Comparison of ENCODE assay signal across 11 mouse cellular contexts in the genomic region with DNA sequence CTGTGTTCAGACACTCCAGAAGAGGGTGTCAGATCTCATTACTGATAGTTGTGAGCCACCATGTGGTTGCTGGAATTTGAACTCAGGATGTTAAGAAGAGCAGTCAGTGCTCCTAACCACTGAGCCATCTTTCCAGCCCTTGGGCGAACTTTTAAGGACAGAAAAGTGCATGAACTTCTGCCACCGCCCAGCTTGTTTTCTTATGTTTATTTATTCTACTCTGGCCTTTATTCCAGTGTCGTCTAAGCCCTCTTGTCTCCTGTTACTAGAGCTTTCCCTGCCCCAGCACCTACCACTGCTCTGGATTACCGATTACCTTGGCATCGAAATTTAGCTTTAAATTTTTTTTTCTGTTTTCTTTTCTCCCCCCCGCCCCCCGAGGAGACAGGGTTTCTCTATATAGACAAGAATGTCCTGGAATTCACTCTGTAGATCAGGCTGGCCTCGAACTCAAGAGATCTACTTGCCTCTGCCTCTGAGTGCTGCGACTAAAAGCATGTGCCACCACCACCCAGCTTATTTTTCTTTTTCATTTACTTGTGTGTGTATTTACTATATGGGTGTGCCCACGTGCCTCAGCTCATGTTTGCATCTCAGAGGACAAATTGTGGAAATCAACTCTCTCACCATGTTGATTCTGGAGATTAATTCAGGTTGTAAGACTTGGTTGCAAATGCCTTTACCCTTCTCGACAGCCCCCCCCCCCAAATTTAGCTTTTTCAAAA. TPM values are rescaled to one million over a fixed set of nuclear protein-coding genes. Genes with fewer than 3 reads are reported as not detected.
A peak's percentile ranks its signal among the peaks of the same experiment; 100 is the strongest.
DNase-seq lines count a peak whose midpoint lies in the region; ATAC-seq and TF ChIP-seq lines count a peak whose summit lies in the region.
"Had no signal": no experiment of that assay in that cellular context is flagged by ENCODE, and none has a peak within 500 bp of the region (broad histone marks: within the 10 kb centered on the region; RNA-seq: fewer than 3 reads in every experiment).

No protein-coding gene starts in this region.

- WGBS in liver, embryonic 15.5 days (ENCODE audit: insufficient replicate concordance), result 59% methylated on average over 11 of the region's 11 CpGs
- 69% methylated on average over 11 of the region's 11 CpGs for WGBS in hindbrain, embryonic 12.5 days

- peak overlapping the region; percentile 66 for H3K4me3 ChIP-seq in layer of hippocampus, adult 2 months
- peak overlapping the region; percentile 79; the same call in 1 of the 2 replicates for H3K4me3 ChIP-seq in E14TG2a.4 (replicated peaks; ENCODE audit: low read length)
- peak overlapping the region in 1 of 2 experiments; percentile 64; a peak in 3 of 4 replicates for H3K4me3 ChIP-seq in MEL (ENCODE audit: control insufficient read depth in 1 of 2, insufficient read depth in 1 of 2, low read depth in 2 of 2, low read length in 2 of 2)
- peak overlapping the region; percentile 60 for H3K4me3 ChIP-seq in liver, embryonic 15.5 days (replicated peaks)
- H3K4me3 ChIP-seq in hindbrain, embryonic 12.5 days, result no peak overlapping the region

- H3K36me3 ChIP-seq in E14TG2a.4 (ENCODE audit: insufficient read depth, low read length) (no peaks in the 10 kb centered on the region), MEL (ENCODE audit: control insufficient read depth in 1 of 2, insufficient read depth in 2 of 2, low read length in 2 of 2) (peaks cover 0 to 6% of the 10 kb centered on the region in 2 experiments; a peak in 1 of 4 replicates)
- H3K36me3 ChIP-seq in liver, embryonic 15.5 days (replicated peaks), result no peaks in the 10 kb centered on the region
- no peaks in the 10 kb centered on the region for H3K36me3 ChIP-seq in hindbrain, embryonic 12.5 days
- H3K36me3 ChIP-seq: forebrain, embryonic 12.5 days; limb, embryonic 10.5 days; midbrain, embryonic 12.5 days had no signal

- TF ChIP-seq POLR2A in MEL (IDR thresholded peaks at IDR 0.05; ENCODE audit: control insufficient read depth in 1 of 2, insufficient read depth in 1 of 2, low read depth in 1 of 2, low read length in 2 of 2, poor library complexity in 1 of 2), result no peak

- H3K9ac ChIP-seq in MEL (ENCODE audit: control insufficient read depth, low read depth, low read length, poor library complexity, severe bottlenecking), result peak overlapping the region; percentile 60; the same call in 1 of the 2 replicates
- H3K9ac ChIP-seq in liver, embryonic 15.5 days, result no peak overlapping the region
- no peak overlapping the region for H3K9ac ChIP-seq in hindbrain, embryonic 12.5 days
- H3K9ac ChIP-seq: midbrain, embryonic 12.5 days had no signal

- TF ChIP-seq EP300 in MEL (IDR thresholded peaks at IDR 0.05; ENCODE audit: low read depth in 1 of 2, low read length in 2 of 2), result no peak

- H3K4me2 ChIP-seq in liver, embryonic 15.5 days, result peak overlapping the region; percentile 98
- no peak overlapping the region for H3K4me2 ChIP-seq in hindbrain, embryonic 12.5 days (replicated peaks)

- DNase-seq in layer of hippocampus, adult 2 months (ENCODE audit: low spot score in 2 of 2), result no peak
- DNase-seq in layer of hippocampus, adult 8-10 months (ENCODE audit: low spot score in 2 of 2), result no peak
- peak; percentile 44 for DNase-seq in MEL (ENCODE audit: low read depth, low spot score)
- no peak for DNase-seq in spleen, postnatal 36 days (ENCODE audit: low spot score in 2 of 2)

- no peak for TF ChIP-seq RAD21 in MEL (IDR thresholded peaks at IDR 0.05; ENCODE audit: low read depth, low read length)

- ATAC-seq in liver, embryonic 15.5 days (ENCODE audit: insufficient read depth), result no peak
- ATAC-seq in hindbrain, embryonic 12.5 days (ENCODE audit: low FRiP score), result no peak

- H3K27ac ChIP-seq in layer of hippocampus, adult 2 months, result peak overlapping the region; percentile 99
- peak overlapping the region; percentile 53; the same call in 1 of the 2 replicates for H3K27ac ChIP-seq in MEL (ENCODE audit: control insufficient read depth, low read depth, low read length)
- H3K27ac ChIP-seq in liver, embryonic 15.5 days (replicated peaks), result no peak overlapping the region
- H3K27ac ChIP-seq in hindbrain, embryonic 12.5 days, result no peak overlapping the region
- H3K27ac ChIP-seq: forebrain, embryonic 12.5 days; hindbrain, embryonic 14.5 days; limb, embryonic 10.5 days; midbrain, embryonic 12.5 days had no signal

- peaks cover 66% of the 10 kb centered on the region for H3K4me1 ChIP-seq in E14TG2a.4 (replicated peaks; ENCODE audit: low read depth, low read length)
- H3K4me1 ChIP-seq in MEL (ENCODE audit: control insufficient read depth in 1 of 2, insufficient read depth in 2 of 2, low read length in 2 of 2), result peaks cover 0 to 17% of the 10 kb centered on the region in 2 experiments; a peak in 3 of 4 replicates
- H3K4me1 ChIP-seq in liver, embryonic 15.5 days (replicated peaks), result peaks cover 79% of the 10 kb centered on the region
- H3K4me1 ChIP-seq in hindbrain, embryonic 12.5 days, result peaks cover 26% of the 10 kb centered on the region

- H3K27me3 ChIP-seq in E14TG2a.4 (ENCODE audit: insufficient read depth, low read length), result peaks cover 59% of the 10 kb centered on the region
- no peaks in the 10 kb centered on the region for H3K27me3 ChIP-seq in MEL (ENCODE audit: control insufficient read depth in 1 of 2, insufficient read depth in 2 of 2, low read length in 2 of 2)
- H3K27me3 ChIP-seq in liver, embryonic 15.5 days, result peaks cover 58% of the 10 kb centered on the region
- H3K27me3 ChIP-seq in hindbrain, embryonic 12.5 days, result peaks cover 82% of the 10 kb centered on the region

- H3K9me3 ChIP-seq in E14TG2a.4 (ENCODE audit: low read length) (no peaks in the 10 kb centered on the region), MEL (replicated peaks; ENCODE audit: insufficient read depth, low read length) (no peaks in the 10 kb centered on the region)
- no peaks in the 10 kb centered on the region for H3K9me3 ChIP-seq in liver, embryonic 15.5 days (replicated peaks)
- H3K9me3 ChIP-seq in hindbrain, embryonic 12.5 days (replicated peaks), result no peaks in the 10 kb centered on the region
- H3K9me3 ChIP-seq: forebrain, embryonic 12.5 days; limb, embryonic 10.5 days; midbrain, embryonic 12.5 days had no signal

- no peaks in the 10 kb centered on the region; the same call in 1 of the 2 replicates for H3K79me2 ChIP-seq in MEL (ENCODE audit: control insufficient read depth, insufficient read depth, low read length, poor library complexity)

- TF ChIP-seq CTCF in layer of hippocampus, adult 2 months (conservative IDR thresholded peaks at IDR 0.05), result peak; percentile 38
- TF ChIP-seq CTCF in E14TG2a.4 (conservative IDR thresholded peaks at IDR 0.05; ENCODE audit: low read length) (no peak), MEL (IDR thresholded peaks at IDR 0.05 in 2 of 3, conservative IDR thresholded peaks at IDR 0.05 in 1 of 3; ENCODE audit: control insufficient read depth in 1 of 3, insufficient read depth in 1 of 3, low read depth in 2 of 3, low read length in 3 of 3, poor library complexity in 1 of 3, severe bottlenecking in 1 of 3) (no peak)

TF ChIP-seq in MEL, 35 proteins besides CTCF, POLR2A, EP300 and RAD21 (continues in another document):
- no peak for TF ChIP-seq UBTF (IDR thresholded peaks at IDR 0.05; ENCODE audit: borderline replicate concordance, insufficient read depth, low read depth, low read length)

RNA-seq across cellular contexts. Expression of a gene that starts 1.9 kb away (rescaled TPM):
- total RNA-seq in layer of hippocampus, adult 2 months (2021), result 100 to 1,000 TPM; 468 to 473 TPM
- total RNA-seq in layer of hippocampus, adult 8-10 months (2022), result 100 to 1,000 TPM; 340 to 427 (median 396) TPM
- 10.4 and 13.5 TPM in 2 replicates for total RNA-seq in MEL (2012; rRNA removed)
- 10 to 100 TPM in 1 of 2 experiments, not detected in 1; 54.7 TPM for polyA plus RNA-seq in MEL (2012; ENCODE audit: insufficient read depth in 1 of 2, insufficient read length in 2 of 2, low read depth in 1 of 2, low replicate concordance in 2 of 2, missing spikeins in 1 of 2)
- polyA plus RNA-seq in liver, embryonic 15.5 days (2015; fragmentation: Nextera tagmentation; extraction: Ambion mirVana), result 6.7 and 8.2 TPM in 2 replicates
- polyA plus RNA-seq in hindbrain, embryonic 12.5 days (2016; fragmentation: Nextera tagmentation; extraction: Ambion mirVana), result 16.0 and 17.7 TPM in 2 replicates

RNA-seq across cellular contexts. Expression of a gene that starts 5.3 kb away (rescaled TPM):
- 1 to 10 TPM in 1 of 2 experiments, under 1 TPM in 1; 0.61 to 1.1 TPM for total RNA-seq in layer of hippocampus, adult 2 months (2021)
- total RNA-seq in layer of hippocampus, adult 8-10 months (2022), result 1 to 10 TPM in 1 of 4 experiments, under 1 TPM in 3; 0.83 to 1.1 (median 0.85) TPM
- 1.2 and 1.4 TPM in 2 replicates for total RNA-seq in MEL (2012; rRNA removed)
- 1 to 10 TPM in 1 of 2 experiments, not detected in 1; 2.2 TPM for polyA plus RNA-seq in MEL (2012; ENCODE audit: insufficient read depth in 1 of 2, insufficient read length in 2 of 2, low read depth in 1 of 2, low replicate concordance in 2 of 2, missing spikeins in 1 of 2)
- 0.22 TPM in 2 replicates for polyA plus RNA-seq in liver, embryonic 15.5 days (2015; fragmentation: Nextera tagmentation; extraction: Ambion mirVana)
- not detected in 2 replicates for polyA plus RNA-seq in hindbrain, embryonic 12.5 days (2016; fragmentation: Nextera tagmentation; extraction: Ambion mirVana)
- polyA plus RNA-seq: forebrain, embryonic 12.5 days; hindbrain, embryonic 14.5 days; limb, embryonic 10.5 days had no signal

RNA-seq across cellular contexts. Expression of a gene that starts 26.4 kb away (rescaled TPM):
- total RNA-seq in layer of hippocampus, adult 2 months (2021), result 100 to 1,000 TPM; 160 to 169 TPM
- 100 to 1,000 TPM; 145 to 157 (median 153) TPM for total RNA-seq in layer of hippocampus, adult 8-10 months (2022)
- 23.7 and 25.4 TPM in 2 replicates for total RNA-seq in MEL (2012; rRNA removed)
- 10 to 100 TPM in 1 of 2 experiments, not detected in 1; 37.8 TPM for polyA plus RNA-seq in MEL (2012; ENCODE audit: insufficient read depth in 1 of 2, insufficient read length in 2 of 2, low read depth in 1 of 2, low replicate concordance in 2 of 2, missing spikeins in 1 of 2)
- polyA plus RNA-seq in liver, embryonic 15.5 days (2015; fragmentation: Nextera tagmentation; extraction: Ambion mirVana), result 14.7 and 16.5 TPM in 2 replicates
- polyA plus RNA-seq in hindbrain, embryonic 12.5 days (2016; fragmentation: Nextera tagmentation; extraction: Ambion mirVana), result 84.5 and 85.5 TPM in 2 replicates

RNA-seq across cellular contexts. Expression of a gene that starts 36.6 kb away (rescaled TPM):
- 10 to 100 TPM; 13.8 to 20.9 TPM for total RNA-seq in layer of hippocampus, adult 2 months (2021)
- total RNA-seq in layer of hippocampus, adult 8-10 months (2022), result 10 to 100 TPM; 14.8 to 25.8 (median 21.3) TPM
- 10.0 and 13.1 TPM in 2 replicates for total RNA-seq in MEL (2012; rRNA removed)
- polyA plus RNA-seq in MEL (2012; ENCODE audit: insufficient read depth in 1 of 2, insufficient read length in 2 of 2, low read depth in 1 of 2, low replicate concordance in 2 of 2, missing spikeins in 1 of 2), result 10 to 100 TPM in 1 of 2 experiments, not detected in 1; 22.5 TPM
- polyA plus RNA-seq in liver, embryonic 15.5 days (2015; fragmentation: Nextera tagmentation; extraction: Ambion mirVana), result 12.6 and 15.2 TPM in 2 replicates
- polyA plus RNA-seq in hindbrain, embryonic 12.5 days (2016; fragmentation: Nextera tagmentation; extraction: Ambion mirVana), result 9.8 and 11.1 TPM in 2 replicates

RNA-seq across cellular contexts. Expression of a gene that starts 42.2 kb away (rescaled TPM):
- total RNA-seq in layer of hippocampus, adult 2 months (2021), result 10 to 100 TPM; 36.5 to 42.7 TPM
- total RNA-seq in layer of hippocampus, adult 8-10 months (2022), result 10 to 100 TPM; 30.3 to 38.5 (median 31.7) TPM
- 41.9 and 52.8 TPM in 2 replicates for total RNA-seq in MEL (2012; rRNA removed)
- 100 to 1,000 TPM in 1 of 2 experiments, not detected in 1; 102 TPM for polyA plus RNA-seq in MEL (2012; ENCODE audit: insufficient read depth in 1 of 2, insufficient read length in 2 of 2, low read depth in 1 of 2, low replicate concordance in 2 of 2, missing spikeins in 1 of 2)
- 34.7 and 37.8 TPM in 2 replicates for polyA plus RNA-seq in liver, embryonic 15.5 days (2015; fragmentation: Nextera tagmentation; extraction: Ambion mirVana)
- polyA plus RNA-seq in hindbrain, embryonic 12.5 days (2016; fragmentation: Nextera tagmentation; extraction: Ambion mirVana), result 38.2 and 38.3 TPM in 2 replicates

Comparison
In these comparisons a context has a peak if more than half of its experiments do, and no peak if none do; other contexts are left out.
1. H3K27ac ChIP-seq: peak in layer of hippocampus, adult 2 months (single experiment) and MEL (single experiment); none in liver, embryonic 15.5 days (single experiment) and hindbrain, embryonic 12.5 days (single experiment).
2. RNA of a gene that starts 1.9 kb away (total RNA-seq): 468 to 473 TPM in layer of hippocampus, adult 2 months and 340 to 427 TPM in layer of hippocampus, adult 8-10 months; 10.4 to 13.5 TPM in MEL; every median in the first group is over 10 times any median in the second.